Comparison of ENCODE assay signal across 19 mouse cellular contexts in genomic region chr2:138468046-138468572, GRCm38 (mm10).
DNase-seq lines count a peak whose midpoint lies in the region; ATAC-seq lines count a peak whose summit lies in the region.
"Had no signal": no experiment of that assay in that cellular context is flagged by ENCODE, and none has a peak within 500 bp of the region (broad histone marks: within the 10 kb centered on the region; RNA-seq: fewer than 3 reads in every experiment).

No protein-coding gene starts in this region.

- DNase-seq in heart, adult 11 months = peak; percentile 70
- DNase-seq in heart, postnatal 10 days = no peak
- DNase-seq in midbrain, embryonic 14.5 days = peak; percentile 10
- peak; percentile 31 for DNase-seq in R1 (ENCODE audit: low read depth, low spot score)
- no peak for DNase-seq in lung, postnatal 14 days
- DNase-seq: adrenal gland, postnatal 14 days; cerebellum, adult 11-12 months; cerebellum, adult 9-11 months; gastrocnemius, postnatal 10 days; heart, postnatal 36 days had no signal

- ATAC-seq in midbrain, embryonic 14.5 days (ENCODE audit: low FRiP score, low TSS enrichment) = no peak
- ATAC-seq in midbrain, embryonic 13.5 days = no peak
- ATAC-seq in megakaryocyte progenitor cell, adult 5-6 weeks (replicated peaks; ENCODE audit: poor library complexity) = no peak
- ATAC-seq: activated CD4-positive, CD25-positive, alpha-beta regulatory T cell, adult 4 months; forebrain, embryonic 15.5 days; hindbrain, postnatal 0 days had no signal

- no peak overlapping the region for H3K27ac ChIP-seq in midbrain, embryonic 14.5 days (replicated peaks; ENCODE audit: low read depth, low read length)
- H3K27ac ChIP-seq in midbrain, embryonic 13.5 days = no peak overlapping the region
- H3K27ac ChIP-seq: embryonic facial prominence, embryonic 12.5 days; forebrain, embryonic 15.5 days; hindbrain, embryonic 12.5 days; hindbrain, postnatal 0 days had no signal

- H3K4me1 ChIP-seq in midbrain, embryonic 14.5 days (ENCODE audit: control insufficient read depth, insufficient read depth, low read length) = no peaks in the 10 kb centered on the region
- no peaks in the 10 kb centered on the region for H3K4me1 ChIP-seq in midbrain, embryonic 13.5 days (replicated peaks)
- H3K4me1 ChIP-seq: embryonic facial prominence, embryonic 12.5 days; forebrain, embryonic 15.5 days; heart, embryonic 12.5 days; hindbrain, embryonic 12.5 days had no signal

- no peak overlapping the region for H3K9ac ChIP-seq in midbrain, embryonic 14.5 days (replicated peaks; ENCODE audit: low read length)
- no peak overlapping the region for H3K9ac ChIP-seq in midbrain, embryonic 13.5 days (replicated peaks)
- H3K9ac ChIP-seq: embryonic facial prominence, embryonic 12.5 days; forebrain, embryonic 15.5 days; heart, embryonic 12.5 days; hindbrain, embryonic 12.5 days had no signal

- intact Hi-C loops in heart, postnatal 10 days (cut with DNase I) = no loop called here

- H3K36me3 ChIP-seq in midbrain, embryonic 14.5 days (ENCODE audit: control insufficient read depth, insufficient read depth, low read length) = no peaks in the 10 kb centered on the region
- no peaks in the 10 kb centered on the region for H3K36me3 ChIP-seq in midbrain, embryonic 13.5 days
- H3K36me3 ChIP-seq: embryonic facial prominence, embryonic 12.5 days; forebrain, embryonic 15.5 days; heart, embryonic 12.5 days; hindbrain, embryonic 12.5 days had no signal

- H3K4me3 ChIP-seq in midbrain, embryonic 14.5 days (replicated peaks; ENCODE audit: low read depth, low read length) = no peak overlapping the region
- no peak overlapping the region for H3K4me3 ChIP-seq in midbrain, embryonic 13.5 days (replicated peaks)
- H3K4me3 ChIP-seq: embryonic facial prominence, embryonic 12.5 days; forebrain, embryonic 15.5 days; heart, embryonic 12.5 days; hindbrain, embryonic 12.5 days had no signal

- 76% methylated on average over 22 of the region's 22 CpGs for WGBS in midbrain, embryonic 14.5 days
- 78% methylated on average over 21 of the region's 22 CpGs for WGBS in midbrain, embryonic 13.5 days

- no peak overlapping the region for H3K4me2 ChIP-seq in midbrain, embryonic 14.5 days (ENCODE audit: low read length)
- no peak overlapping the region for H3K4me2 ChIP-seq in midbrain, embryonic 13.5 days (replicated peaks)
- H3K4me2 ChIP-seq: embryonic facial prominence, embryonic 12.5 days; forebrain, embryonic 15.5 days; heart, embryonic 12.5 days; hindbrain, embryonic 12.5 days had no signal

- no peaks in the 10 kb centered on the region for H3K27me3 ChIP-seq in midbrain, embryonic 14.5 days (ENCODE audit: control insufficient read depth, insufficient read depth, low read length)
- H3K27me3 ChIP-seq in midbrain, embryonic 13.5 days = no peaks in the 10 kb centered on the region
- H3K27me3 ChIP-seq: CH12.LX; embryonic facial prominence, embryonic 12.5 days; forebrain, embryonic 15.5 days; heart, embryonic 12.5 days; hindbrain, embryonic 12.5 days had no signal

- no peaks in the 10 kb centered on the region for H3K9me3 ChIP-seq in midbrain, embryonic 14.5 days (ENCODE audit: control insufficient read depth, low read length)
- H3K9me3 ChIP-seq in midbrain, embryonic 13.5 days = no peaks in the 10 kb centered on the region
- H3K9me3 ChIP-seq: embryonic facial prominence, embryonic 12.5 days; forebrain, embryonic 15.5 days; heart, embryonic 12.5 days; hindbrain, embryonic 12.5 days had no signal

Comparison
In these comparisons a context has a peak if more than half of its experiments do, and no peak if none do; other contexts are left out.
1. DNase-seq: peak in heart, adult 11 months (single experiment), midbrain, embryonic 14.5 days (single experiment) and R1 (single experiment); none in heart, postnatal 10 days (0 of 2) and lung, postnatal 14 days (single experiment).